Mouse (Mus musculus) intestine, embryonic 16.5 days (tissue): ENCODE results near the gene Cyp2d26. TPM values are rescaled to one million over a fixed set of nuclear protein-coding genes. Genes with fewer than 3 reads are reported as not detected.
A peak's percentile ranks its signal among the peaks of the same experiment; 100 is the strongest.

ENCODE experiments used
- ATAC-seq: fragments of 200-750 bp; cut with Nextera tagmentation; 2 replicates; pipeline ENCODE4 v1.8.0; 2017; ENCODE audit warnings: moderate TSS enrichment, moderate library complexity
- H3K27ac ChIP-seq: fragments of 300-500 bp; sonication (generic); 2 replicates; pipeline ENCODE4 v1.5.1; 2014; ENCODE audit warnings: mild to moderate bottlenecking, low read length
- H3K27me3 ChIP-seq: fragments of 300-500 bp; sonication (generic); replicated peaks from 2 replicates; pipeline ENCODE4 v1.6.1; 2014; ENCODE audit warnings: low read length, control low read depth, mixed read lengths; ENCODE audit not compliant: control insufficient read depth, insufficient read depth
- H3K36me3 ChIP-seq: fragments of 300-500 bp; sonication (generic); 2 replicates; pipeline ENCODE4 v1.6.1; 2014; ENCODE audit warnings: low read length, control low read depth; ENCODE audit not compliant: control insufficient read depth, insufficient read depth
- H3K4me1 ChIP-seq: fragments of 300-500 bp; sonication (generic); 2 replicates; pipeline ENCODE4 v1.6.1; 2014; ENCODE audit warnings: low read length, control low read depth, mixed read lengths; ENCODE audit not compliant: control insufficient read depth, insufficient read depth
- H3K4me2 ChIP-seq: fragments of 300-500 bp; sonication (generic); 2 replicates; pipeline ENCODE4 v1.6.1; 2014; ENCODE audit warnings: low read depth, low read length, control low read depth
- H3K4me3 ChIP-seq: fragments of 300-500 bp; sonication (generic); 2 replicates; pipeline ENCODE4 v1.5.1; 2014; ENCODE audit warnings: mild to moderate bottlenecking, low read length
- H3K9ac ChIP-seq: fragments of 300-500 bp; sonication (generic); 2 replicates; pipeline ENCODE4 v1.6.1; 2014; ENCODE audit warnings: low read depth, low read length
- H3K9me3 ChIP-seq: fragments of 300-500 bp; sonication (generic); 2 replicates; pipeline ENCODE4 v1.6.1; 2016; ENCODE audit warnings: low read length, control low read depth; ENCODE audit not compliant: control insufficient read depth
- WGBS: fragments of 180-500 bp; shearing (Covaris S2); extraction: QIAGEN DNeasy Blood & Tissue Kit; methylation state at CpG from one replicate; pipeline ENCODE4 v1.1.7; 2014; 5-methylcytosine and 5-hydroxymethylcytosine counted together
- polyA plus RNA-seq: library from polyadenylated mRNA; unstranded; fragments of >200 nt; fragmentation: Nextera tagmentation; extraction: Ambion mirVana; gene quantifications from 2 replicates; pipeline ENCODE4 v1.2.1, GENCODE M21; 2015

Cyp2d26 gene
- polyA plus RNA-seq, 1 experiment from 2014 or later, result 25.5 TPM

- Histone ChIP-seq H3K27ac (no peak overlapping the region), H3K9ac (no peak overlapping the region), H3K36me3 (0 out of 2 replicates have a peak, but pooled peaks cover 2% of the 10 kb centered on the region), H3K4me2 (no peak overlapping the region), H3K9me3 (no peaks in the 10 kb centered on the region), H3K27me3 (no peaks in the 10 kb centered on the region), H3K4me3 (no peak overlapping the region), H3K4me1 (0 out of 2 replicates have a peak, but pooled peaks cover 3% of the 10 kb centered on the region)
- ATAC-seq, result no peak
- WGBS, result 72% methylated on average over 6 of the region's 6 CpGs
Observed at GRCm38 (mm10) chr15:82809511-82809910, 15.4 kb upstream of the Cyp2d26 start.

DNA sequence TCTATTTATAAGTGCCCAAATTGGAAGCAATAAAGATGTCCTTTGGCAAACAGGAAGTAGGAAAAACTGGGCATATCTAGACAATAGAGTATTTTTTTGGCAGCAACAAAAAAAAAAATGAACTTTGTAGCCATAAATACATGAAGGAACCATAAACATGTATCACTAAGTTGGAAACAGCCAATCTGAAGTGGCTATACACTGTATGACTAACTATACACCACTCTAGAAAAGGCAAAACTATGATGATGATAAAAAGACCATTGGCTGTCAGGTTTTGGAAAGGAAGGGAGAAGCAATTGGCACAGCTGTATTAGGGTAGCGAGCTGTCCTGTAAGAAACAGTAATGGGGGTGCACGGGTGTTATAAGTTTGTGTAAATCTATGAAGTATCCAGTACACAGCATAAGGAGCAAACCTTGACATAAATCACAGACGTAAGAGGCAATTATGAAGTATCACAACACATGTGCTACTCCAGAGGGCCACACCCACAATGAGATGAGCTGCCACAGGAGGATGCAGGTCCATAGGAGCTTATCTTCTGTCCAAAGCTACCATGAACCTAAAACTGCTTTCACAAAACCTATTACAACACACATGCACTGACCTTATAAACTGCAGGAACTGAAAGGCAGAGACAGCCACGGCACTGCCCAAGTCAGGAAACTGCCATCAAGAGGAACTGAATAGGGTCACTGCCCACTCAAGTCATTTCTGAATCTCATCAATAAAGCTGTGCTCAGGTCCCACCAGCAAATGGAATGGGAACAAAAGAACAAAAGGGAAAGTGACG, 13.1 kb upstream of the Cyp2d26 start:
- Histone ChIP-seq H3K27ac (no peak overlapping the region), H3K4me2 (no peak overlapping the region), H3K9me3 (no peaks in the 10 kb centered on the region), H3K36me3 (0 out of 2 replicates have a peak, but pooled peaks cover 2% of the 10 kb centered on the region), H3K4me1 (0 out of 2 replicates have a peak, but pooled peaks cover 3% of the 10 kb centered on the region), H3K27me3 (no peaks in the 10 kb centered on the region), H3K4me3 (no peak overlapping the region), H3K9ac (no peak overlapping the region)
- ATAC-seq, result peak; percentile 58; the same call in 1 of the 2 replicates
- WGBS, result 78% methylated on average over 5 of the region's 5 CpGs

- 0 out of 2 replicates have a peak, but pooled peaks cover 2% of the 10 kb centered on the region for H3K36me3 ChIP-seq
- no peak overlapping the region for H3K27ac ChIP-seq
- ATAC-seq, result no peak
- H3K4me2 ChIP-seq, result no peak overlapping the region
- no peaks in the 10 kb centered on the region for H3K27me3 ChIP-seq
- no peak overlapping the region for H3K9ac ChIP-seq
- H3K4me1 ChIP-seq, result 0 out of 2 replicates have a peak, but pooled peaks cover 3% of the 10 kb centered on the region
- H3K4me3 ChIP-seq, result no peak overlapping the region
- WGBS, result 75% methylated on average over 5 of the region's 5 CpGs
- H3K9me3 ChIP-seq, result no peaks in the 10 kb centered on the region
Observed at GRCm38 (mm10) chr15:82804708-82805639, 10.9 kb upstream of the Cyp2d26 start.

DNA sequence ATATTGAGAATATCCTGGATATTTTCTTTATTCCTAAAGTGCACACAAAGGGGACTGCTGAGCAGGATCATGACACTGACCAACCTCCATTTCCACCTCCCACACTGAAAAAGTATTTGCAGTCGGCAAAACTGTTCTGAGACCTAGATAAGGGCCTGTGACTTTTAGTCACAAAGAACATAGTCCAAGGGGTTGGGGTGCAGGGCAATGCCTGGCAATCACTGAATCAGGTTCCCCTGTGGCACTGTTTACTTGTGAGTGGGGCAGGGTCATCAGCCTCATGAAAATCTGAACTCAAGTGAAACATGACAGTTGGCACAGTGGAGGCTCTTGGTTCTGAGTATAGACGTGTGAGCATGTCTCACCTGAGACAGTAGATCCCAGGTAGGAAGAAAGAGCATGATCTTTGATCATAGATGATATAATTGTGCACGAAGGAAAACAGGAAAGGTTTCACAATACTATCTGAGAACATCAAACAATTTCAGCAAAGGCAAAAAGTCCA, 1.9 kb upstream of the Cyp2d26 start:
- no peak overlapping the region for H3K9ac ChIP-seq
- no peaks in the 10 kb centered on the region for H3K27me3 ChIP-seq
- no peak overlapping the region for H3K4me3 ChIP-seq
- peaks cover 11% of the 10 kb centered on the region for H3K4me1 ChIP-seq
- no peak overlapping the region for H3K4me2 ChIP-seq
- no peaks in the 10 kb centered on the region for H3K36me3 ChIP-seq
- peak overlapping the region; percentile 5; the same call in 1 of the 2 replicates for H3K27ac ChIP-seq
- whole genome bisulfite sequencing, result 55% methylated on average over 3 of the region's 3 CpGs
- 0 out of 2 replicates have a peak, but pooled peaks have one; percentile 9 for ATAC-seq
- H3K9me3 ChIP-seq, result no peaks in the 10 kb centered on the region

- H3K4me2 ChIP-seq, result peak overlapping the region; percentile 42
- H3K9ac ChIP-seq, result peak overlapping the region; percentile 54; the same call in 1 of the 2 replicates
- H3K36me3 ChIP-seq, result no peaks in the 10 kb centered on the region
- peaks cover 11% of the 10 kb centered on the region for H3K4me1 ChIP-seq
- H3K4me3 ChIP-seq, result peak overlapping the region; percentile 29
- 72% methylated on average over 6 of the region's 6 CpGs for WGBS
- peak overlapping the region; percentile 90 for H3K27ac ChIP-seq
- peak; percentile 67 for ATAC-seq
- H3K27me3 ChIP-seq, result no peaks in the 10 kb centered on the region
- H3K9me3 ChIP-seq, result no peaks in the 10 kb centered on the region
Observed at GRCm38 (mm10) chr15:82793868-82794267, 226 bp downstream of the Cyp2d26 start.

DNA sequence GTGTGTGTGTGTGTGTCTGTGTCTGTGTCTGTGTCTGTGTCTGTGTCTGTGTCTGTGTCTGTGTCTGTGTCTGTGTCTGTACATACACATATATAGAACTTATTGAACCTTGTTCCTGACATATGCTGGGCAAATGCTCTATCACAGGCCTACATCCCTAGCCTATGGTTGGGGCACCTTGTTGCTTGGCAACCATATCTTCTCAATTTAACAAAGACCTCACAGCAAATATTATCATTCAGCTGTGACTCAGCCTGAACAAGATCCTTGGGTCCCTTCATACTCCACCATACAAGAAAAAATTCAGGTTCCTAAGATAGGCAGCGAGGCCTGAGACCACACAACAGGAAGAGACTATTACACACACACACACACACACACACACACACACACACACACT, 640 bp downstream of the Cyp2d26 start:
- Histone ChIP-seq H3K36me3 (no peaks in the 10 kb centered on the region), H3K4me3 (peak overlapping the region; percentile 29), H3K4me2 (peak overlapping the region; percentile 42), H3K9ac (peak overlapping the region; percentile 54; the same call in 1 of the 2 replicates), H3K9me3 (no peaks in the 10 kb centered on the region), H3K4me1 (peaks cover 11% of the 10 kb centered on the region), H3K27ac (peak overlapping the region; percentile 90), H3K27me3 (no peaks in the 10 kb centered on the region)
- no peak; the same call in 1 of the 2 replicates for ATAC-seq
- 65% methylated on average over 1 of the region's 1 CpGs for WGBS

GRCm38 (mm10) chr15:82792566-82792965, 1.5 kb downstream of the Cyp2d26 start:
- WGBS, result 92% methylated on average over 11 of the region's 11 CpGs

GRCm38 (mm10) chr15:82784581-82784980, 9.5 kb downstream of the Cyp2d26 start:
- 81% methylated on average over 1 of the region's 1 CpGs for WGBS
- no peak for ATAC-seq

More at GRCm38 (mm10) chr15:82792566-82792965, 1.5 kb downstream of the Cyp2d26 start:
- no peak overlapping the region for H3K27ac ChIP-seq
- H3K9ac ChIP-seq, result no peak overlapping the region
- H3K9me3 ChIP-seq, result no peaks in the 10 kb centered on the region
- ATAC-seq, result no peak
- peaks cover 11% of the 10 kb centered on the region for H3K4me1 ChIP-seq
- 0 out of 2 replicates have a peak overlapping the region, but pooled peaks have one; percentile 9 for H3K4me3 ChIP-seq
- H3K4me2 ChIP-seq, result peak overlapping the region; percentile 26; the same call in 1 of the 2 replicates
- no peaks in the 10 kb centered on the region for H3K27me3 ChIP-seq
- H3K36me3 ChIP-seq, result no peaks in the 10 kb centered on the region

GRCm38 (mm10) chr15:82783800-82784199, 10.3 kb downstream of the Cyp2d26 start:
- Histone ChIP-seq H3K4me1 (no peaks in the 10 kb centered on the region), H3K27me3 (no peaks in the 10 kb centered on the region), H3K36me3 (no peaks in the 10 kb centered on the region), H3K4me3 (no peak overlapping the region), H3K27ac (no peak overlapping the region), H3K9ac (no peak overlapping the region), H3K9me3 (no peaks in the 10 kb centered on the region), H3K4me2 (no peak overlapping the region)
- ATAC-seq, result no peak
- 55% methylated on average over 1 of the region's 1 CpGs for WGBS

More at GRCm38 (mm10) chr15:82784581-82784980, 9.5 kb downstream of the Cyp2d26 start:
- no peaks in the 10 kb centered on the region for H3K27me3 ChIP-seq
- no peaks in the 10 kb centered on the region for H3K36me3 ChIP-seq
- no peak overlapping the region for H3K27ac ChIP-seq
- no peak overlapping the region for H3K9ac ChIP-seq
- H3K4me3 ChIP-seq, result no peak overlapping the region
- H3K4me1 ChIP-seq, result no peaks in the 10 kb centered on the region
- no peak overlapping the region for H3K4me2 ChIP-seq
- H3K9me3 ChIP-seq, result no peaks in the 10 kb centered on the region
